Mouse (Mus musculus) kidney, postnatal 36 days (tissue): ENCODE data around the gene Samhd1.

Experiments
- DNase-seq, 2 experiments: peaks; one replicate each; pipeline ENCODE4 v3.0.0; 2021 to 2022; ENCODE audit warnings: mixed read lengths in 2 of 2

Samhd1 gene

DNA sequence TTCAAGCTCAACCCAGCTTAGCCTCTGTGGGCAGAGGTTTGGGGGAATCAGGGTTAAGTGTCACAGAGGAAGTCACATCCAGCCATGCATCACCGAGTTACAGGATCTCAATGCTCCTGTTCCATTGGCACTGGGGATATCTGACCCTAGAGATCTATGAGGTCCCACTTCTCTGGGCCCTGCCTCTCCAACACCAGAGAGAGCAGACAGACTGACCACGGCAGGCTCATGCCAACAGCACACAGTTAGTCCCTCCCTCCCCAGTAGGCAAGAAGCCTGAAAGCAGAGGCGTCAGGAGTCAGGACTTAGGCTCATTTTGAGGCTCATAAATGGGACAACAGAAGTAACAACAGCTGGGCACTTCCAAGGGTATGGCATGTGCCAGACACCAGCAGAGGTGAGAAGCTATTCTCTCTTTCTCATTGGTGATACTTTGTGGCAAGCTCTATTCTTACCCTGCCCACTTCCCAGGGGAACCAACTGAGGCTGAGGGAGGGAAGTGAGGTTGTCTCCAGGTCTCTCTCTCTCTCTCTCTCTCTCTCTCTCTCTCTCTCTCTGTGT lies 65.2 kb downstream of the Samhd1 start:
- DNase-seq = no peak

DNA sequence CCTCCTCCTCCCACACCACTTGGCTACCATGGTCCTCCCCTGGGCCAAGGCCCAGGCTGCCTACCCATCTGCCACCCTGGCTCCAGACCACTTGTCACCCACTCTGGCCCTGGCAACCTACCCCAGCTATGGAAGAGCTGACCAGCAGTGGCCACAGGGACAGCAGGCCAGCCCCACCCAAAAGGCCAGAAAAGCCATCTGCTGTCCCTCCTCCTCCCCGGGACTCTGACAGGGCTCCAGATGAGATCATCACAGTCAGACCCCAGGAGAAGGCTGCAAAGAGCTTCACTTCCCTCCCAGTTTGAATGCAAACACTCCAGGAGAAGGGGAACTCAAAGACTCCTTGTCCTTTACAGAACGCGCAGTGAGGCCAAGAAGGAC lies 65.7 kb downstream of the Samhd1 start:
- no peak for DNase-seq

- DNase-seq = no peak
Observed at GRCm38 (mm10) chr2:157068701-157069354, 66.2 kb downstream of the Samhd1 start.

DNA sequence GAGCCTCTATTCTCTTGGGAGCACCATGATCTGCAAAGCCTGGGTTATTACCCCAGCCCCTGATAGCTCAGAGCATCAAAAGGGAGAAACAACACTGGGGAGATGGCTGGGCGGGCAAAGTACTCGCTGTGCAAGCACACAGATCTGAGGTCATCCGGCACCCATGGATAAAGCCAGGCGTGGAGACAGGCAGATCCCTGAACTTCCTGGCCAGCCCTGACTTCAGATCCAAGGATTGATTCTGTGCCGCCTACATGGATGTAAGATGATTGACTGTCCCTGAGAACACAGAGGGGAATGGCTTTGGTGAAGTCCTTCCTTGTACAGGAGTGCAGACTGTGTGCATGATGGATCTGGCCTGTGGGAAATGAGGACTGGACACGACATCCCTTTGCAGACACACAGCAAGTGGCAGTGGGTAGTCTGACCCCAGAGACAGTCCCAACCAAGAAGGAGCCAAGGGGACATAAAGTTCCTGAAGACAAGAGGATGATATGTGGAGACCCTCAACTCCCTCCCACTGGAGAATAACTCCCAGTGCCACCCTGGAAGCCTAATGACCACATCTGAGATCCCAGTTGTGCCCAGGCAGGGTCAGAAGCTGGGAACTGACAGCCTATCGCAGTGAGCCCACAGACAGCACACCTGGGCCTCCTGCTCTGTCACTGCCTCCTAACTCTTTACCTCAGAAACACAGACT lies 68.2 kb downstream of the Samhd1 start:
- no peak for DNase-seq

- no peak for DNase-seq
Observed at GRCm38 (mm10) chr2:157065879-157066226, 69.2 kb downstream of the Samhd1 start.

DNA sequence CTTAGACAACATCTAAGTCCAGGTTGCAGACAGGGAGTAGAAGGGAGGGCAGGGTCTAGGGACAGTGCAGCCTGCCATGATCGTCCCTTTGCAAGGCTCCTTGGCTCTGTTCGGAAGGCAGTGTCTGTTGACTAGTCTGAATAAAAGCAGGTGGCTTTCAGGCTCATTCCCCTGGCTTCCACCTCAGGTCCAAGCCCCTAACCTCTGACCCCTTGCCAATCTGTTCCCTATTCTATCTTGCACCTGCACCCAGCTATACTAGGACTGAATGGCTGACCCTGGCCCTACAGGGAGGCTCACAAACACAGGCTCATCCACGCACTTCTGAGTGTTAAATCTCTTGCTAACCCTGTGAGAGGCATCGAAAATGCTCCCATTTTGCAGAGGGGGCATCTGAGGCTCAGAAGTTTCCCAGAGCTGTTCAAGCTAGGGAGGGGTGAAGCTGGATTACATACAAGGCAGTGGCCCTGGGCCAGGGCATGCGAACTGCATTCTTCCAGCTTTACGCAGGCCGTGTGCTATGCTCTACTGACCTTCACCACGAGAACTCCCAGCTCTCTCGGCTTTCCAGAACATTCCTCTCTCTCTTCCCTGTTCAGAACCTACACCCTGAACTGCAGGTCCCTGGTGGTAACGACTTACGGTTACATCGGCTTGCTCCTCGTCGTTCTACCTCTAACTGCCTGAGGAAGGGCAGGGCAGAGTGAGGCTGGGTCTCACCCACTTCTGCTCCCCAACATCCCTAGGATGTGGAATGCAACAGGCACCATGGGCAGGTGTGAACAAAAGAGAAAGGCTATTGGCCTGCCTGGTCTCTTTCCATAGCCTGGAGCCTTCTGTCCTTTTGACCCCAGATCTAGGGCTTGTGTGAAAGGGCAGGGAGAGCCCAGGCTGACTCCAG lies 69.8 kb downstream of the Samhd1 start:
- DNase-seq = peak; percentile 54 to 57

DNA sequence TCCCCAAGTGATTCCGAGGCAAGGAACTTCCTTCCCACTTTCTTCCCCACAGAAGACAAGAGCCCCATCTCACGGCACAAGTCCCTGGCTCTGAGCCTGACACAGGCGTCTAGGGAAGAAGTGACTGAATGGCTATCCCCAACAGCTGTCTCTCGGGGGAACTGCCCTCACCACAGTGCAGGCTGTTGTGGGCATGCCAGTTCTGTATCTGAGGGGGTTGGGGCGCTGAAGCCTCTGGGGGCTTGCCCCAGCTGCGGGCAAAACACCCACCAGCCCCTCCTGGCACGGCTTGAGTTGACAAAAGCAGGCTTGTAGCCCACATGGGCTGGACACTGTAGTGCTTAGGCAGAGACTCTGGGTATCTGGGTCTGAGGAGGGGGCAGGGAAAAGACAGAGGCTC lies 70.9 kb downstream of the Samhd1 start:
- no peak for DNase-seq

GRCm38 (mm10) chr2:157063241-157063700 lies 71.8 kb downstream of the Samhd1 start:
- peak in 1 of 2 experiments; percentile 35 for DNase-seq

GRCm38 (mm10) chr2:157060557-157061305 lies 74.3 kb downstream of the Samhd1 start:
- DNase-seq = no peak

DNA sequence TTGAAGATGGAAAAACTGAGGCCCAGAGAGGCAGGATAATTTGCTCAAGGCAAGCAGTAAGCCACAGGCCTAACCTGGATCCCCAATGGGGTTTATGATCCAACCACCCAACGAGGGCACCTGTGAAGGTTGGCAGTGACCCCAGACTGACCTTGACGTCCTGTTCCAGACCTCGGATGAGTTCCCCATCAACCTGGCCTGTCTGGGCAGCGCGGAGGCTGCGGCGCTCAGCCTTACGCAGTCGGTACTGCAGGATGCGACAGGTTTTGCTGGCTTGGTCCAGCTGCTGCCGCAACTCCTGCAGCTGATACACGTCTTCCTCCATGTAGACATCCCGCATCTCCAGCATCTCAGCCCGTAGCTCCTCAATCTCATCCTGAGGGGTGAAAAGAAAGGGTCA lies 75.0 kb downstream of the Samhd1 start:
- DNase-seq = no peak

GRCm38 (mm10) chr2:157059166-157059565 lies 75.9 kb downstream of the Samhd1 start:
- DNase-seq = no peak

DNA sequence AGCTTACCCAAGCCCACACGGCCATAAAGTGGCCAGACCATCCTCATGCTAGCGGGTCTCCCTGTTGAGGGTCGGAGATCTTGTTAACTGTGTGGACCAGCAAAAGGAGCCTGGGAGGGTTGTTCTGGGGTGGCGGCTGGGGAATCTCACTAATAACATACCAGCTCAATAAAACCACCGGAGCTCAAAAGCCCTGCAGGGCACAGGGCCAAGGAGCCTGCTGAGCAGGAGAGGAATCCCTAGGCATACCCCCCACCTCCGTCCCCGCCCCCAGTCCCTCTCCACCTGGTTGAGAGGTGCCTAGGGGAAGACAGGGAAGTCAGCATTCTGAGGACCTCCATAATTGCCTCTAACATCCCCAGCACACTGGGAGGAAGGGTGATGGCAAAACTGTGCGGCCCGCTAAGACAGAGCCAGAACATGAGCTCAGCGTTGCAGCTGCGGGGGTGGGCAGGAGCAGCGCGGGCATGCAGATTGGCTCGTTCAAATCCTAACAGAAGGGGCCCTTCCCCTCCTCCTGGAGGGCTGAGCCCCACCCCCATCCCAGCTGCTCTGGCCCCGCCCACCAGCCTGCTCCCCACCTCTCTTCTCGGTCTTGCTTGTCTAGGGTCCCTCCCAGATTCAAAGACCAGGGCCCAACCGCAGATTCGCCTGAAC lies 76.6 kb downstream of the Samhd1 start:
- DNase-seq = peak in 1 of 2 experiments; percentile 57

DNA sequence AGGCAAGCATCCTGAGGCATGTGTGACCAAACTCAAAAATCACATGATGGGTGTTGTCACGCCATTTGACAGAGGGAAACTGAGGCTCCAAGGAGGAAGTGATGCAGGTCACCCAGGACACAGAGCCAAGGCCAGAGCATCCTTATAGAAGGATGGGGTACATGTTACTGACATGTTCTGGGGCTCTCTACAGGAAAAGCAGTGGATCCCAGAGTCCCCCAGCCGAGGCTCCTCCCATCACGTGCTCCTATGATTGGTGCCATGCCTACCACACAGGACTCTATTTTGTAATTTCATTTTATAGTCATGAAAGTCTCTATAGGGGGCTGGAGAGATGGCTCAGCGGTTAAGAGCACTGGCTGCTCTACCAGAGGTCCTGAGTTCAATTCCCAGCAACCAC lies 77.3 kb downstream of the Samhd1 start:
- no peak for DNase-seq

- no peak for DNase-seq
Observed at GRCm38 (mm10) chr2:157057186-157057585, 77.9 kb downstream of the Samhd1 start.

DNA sequence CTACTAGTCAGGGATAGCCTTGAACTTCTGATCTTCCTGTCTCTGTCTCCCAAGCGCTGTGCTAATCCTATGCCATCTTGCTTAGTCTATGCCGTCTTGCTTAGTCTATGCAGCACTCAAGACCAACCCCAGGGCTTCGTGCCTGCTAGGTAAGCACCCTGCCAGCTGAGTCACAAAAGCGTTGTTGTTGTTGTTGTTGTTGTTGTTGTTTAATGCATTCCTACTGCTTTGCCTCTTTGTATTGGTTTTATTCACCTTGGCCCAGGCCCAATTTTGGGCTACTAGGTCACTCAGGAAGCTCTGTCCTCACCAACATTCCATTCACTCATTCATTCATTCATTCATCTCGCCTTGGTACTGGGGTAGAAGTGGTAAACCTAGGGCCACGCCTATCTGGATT lies 79.3 kb downstream of the Samhd1 start:
- no peak for DNase-seq

DNA sequence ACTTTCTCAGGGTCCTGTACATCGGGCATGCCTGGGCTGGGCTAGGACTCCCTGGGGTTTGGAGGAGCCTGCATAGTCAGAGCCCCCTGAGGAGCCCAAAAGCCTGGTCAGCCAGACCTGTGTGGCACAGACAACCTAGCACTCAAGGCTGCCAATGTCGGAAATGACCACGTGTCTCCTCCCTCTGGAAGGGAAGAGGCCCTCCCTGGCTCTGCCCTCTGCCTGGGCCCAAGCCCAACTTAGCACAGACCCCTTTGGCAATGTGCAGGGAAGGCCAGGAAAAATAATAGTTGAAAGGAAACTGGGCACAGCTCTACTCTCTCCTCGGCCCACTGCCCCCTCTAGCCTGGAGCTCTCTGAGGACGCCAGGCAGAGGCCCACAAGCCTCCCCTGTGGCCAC lies 80.2 kb downstream of the Samhd1 start:
- DNase-seq = peak in 1 of 2 experiments; percentile 37

GRCm38 (mm10) chr2:157054297-157054696 lies 80.8 kb downstream of the Samhd1 start:
- peak in 1 of 2 experiments; percentile 42 for DNase-seq

DNA sequence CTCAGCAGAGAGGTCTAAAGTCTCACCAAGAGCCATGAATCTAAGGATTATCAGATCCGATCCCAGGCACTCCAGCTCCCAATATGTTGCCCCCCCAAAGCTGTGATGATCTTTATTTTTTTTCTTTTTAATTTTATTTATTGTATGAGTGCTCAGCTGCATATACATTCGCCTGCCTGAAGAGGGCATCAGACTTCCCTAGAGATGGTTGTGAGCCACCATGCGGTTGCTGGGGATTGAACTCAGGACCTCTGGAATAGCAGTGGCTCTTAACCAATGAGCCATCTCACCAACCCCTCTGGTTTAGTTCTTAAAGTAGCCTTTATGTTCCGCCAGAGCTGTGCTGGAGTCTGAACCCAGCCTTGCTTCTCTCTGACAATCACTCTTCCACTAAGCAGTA lies 81.3 kb downstream of the Samhd1 start:
- DNase-seq = no peak

DNA sequence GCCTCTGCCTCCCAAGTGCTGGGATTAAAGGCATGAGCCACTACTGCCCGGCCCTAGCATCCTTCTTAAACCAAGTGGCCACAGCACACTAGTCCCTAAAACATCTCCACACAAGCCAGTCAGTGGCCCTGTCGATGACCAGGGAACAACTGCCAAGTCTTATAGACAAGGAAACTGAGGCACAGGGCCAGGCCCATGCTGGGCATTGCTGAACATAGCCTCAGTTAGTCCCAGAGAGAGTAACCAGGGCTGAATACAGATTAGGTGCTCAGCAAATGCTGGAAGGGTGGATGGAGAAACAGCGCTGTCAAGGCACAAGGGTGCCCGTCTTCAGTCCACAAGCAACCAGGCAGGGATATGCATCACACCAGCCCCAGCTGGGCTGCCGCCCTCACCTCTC lies 81.9 kb downstream of the Samhd1 start:
- DNase-seq = no peak

DNA sequence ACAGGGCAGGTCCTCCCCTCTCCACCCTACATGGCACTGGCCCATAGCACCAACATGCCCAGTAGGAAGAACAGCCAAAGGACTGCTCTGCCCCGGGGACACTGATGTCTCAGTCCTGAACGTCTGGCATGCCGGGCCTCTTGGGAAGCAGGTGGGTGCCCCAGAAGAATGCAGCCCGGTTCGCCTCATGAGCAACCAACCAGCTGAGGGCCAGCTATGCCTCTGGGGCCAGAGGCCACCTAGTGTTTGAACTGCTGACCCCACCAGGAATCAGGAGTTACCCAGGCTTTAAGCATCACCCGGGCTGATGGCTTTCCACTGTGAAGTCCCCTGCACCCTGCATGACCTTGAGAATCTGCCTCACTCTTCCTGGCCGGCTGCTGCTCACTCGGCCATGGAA lies 82.6 kb downstream of the Samhd1 start:
- DNase-seq = no peak

- DNase-seq = no peak
Observed at GRCm38 (mm10) chr2:157049831-157050243, 85.2 kb downstream of the Samhd1 start.
